Mouse (Mus musculus): Measurements from ENCODE around the gene Kir3dl1. TPM values are rescaled to one million over a fixed set of nuclear protein-coding genes. Genes with fewer than 3 reads are reported as not detected.
"Not testable (repeated sequence)": the region's sequence is repeated elsewhere in the genome, so short reads cannot be mapped to it uniquely, and the experiment has no call there.

Kir3dl1 gene
- not detected in 2 replicates for polyA plus RNA-seq (2014; fragmentation: Nextera tagmentation; extraction: Ambion mirVana)

DNA sequence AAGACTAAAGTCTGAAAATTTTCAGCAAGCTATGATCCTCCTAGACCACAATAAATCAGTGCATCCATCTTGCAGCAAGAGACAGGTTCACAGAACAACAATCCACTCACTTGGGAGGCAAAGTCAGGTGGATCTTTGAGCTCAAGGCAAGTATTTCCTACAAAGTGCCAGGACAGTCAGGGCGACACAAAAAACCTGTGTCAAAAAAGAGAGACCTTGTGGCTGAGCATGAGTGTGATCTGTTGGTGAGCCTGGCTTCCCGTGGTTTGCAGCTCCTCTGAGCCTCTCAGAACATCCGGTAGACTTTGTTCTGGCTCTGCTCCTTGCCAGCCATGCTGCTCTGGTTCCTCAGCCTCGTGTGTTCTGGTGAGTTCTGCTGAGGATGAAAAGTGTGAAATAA is at the start of gene Kir3dl1:
Gene Kir3dl1 (plus strand): TSS at position 301 of the 400 bp plus-strand sequence.
- not testable (repeated sequence) for DNase-seq (ENCODE audit: low spot score); ATAC-seq (ENCODE audit: low FRiP score); H3K27ac ChIP-seq (ENCODE audit: low read depth, low read length); H3K27me3 ChIP-seq (ENCODE audit: control insufficient read depth, insufficient read depth, low read length); H3K4me2 ChIP-seq (replicated peaks; ENCODE audit: low read depth, low read length); H3K36me3 ChIP-seq (ENCODE audit: control insufficient read depth, insufficient read depth, low read length); H3K4me3 ChIP-seq (ENCODE audit: low read depth, low read length); H3K9ac ChIP-seq (ENCODE audit: low read depth, low read length); H3K9me3 ChIP-seq (ENCODE audit: control insufficient read depth, low read length); H3K4me1 ChIP-seq (replicated peaks; ENCODE audit: control insufficient read depth, insufficient read depth, low read length)
- 84% methylated on average over 4 of the region's 4 CpGs for WGBS

DNA sequence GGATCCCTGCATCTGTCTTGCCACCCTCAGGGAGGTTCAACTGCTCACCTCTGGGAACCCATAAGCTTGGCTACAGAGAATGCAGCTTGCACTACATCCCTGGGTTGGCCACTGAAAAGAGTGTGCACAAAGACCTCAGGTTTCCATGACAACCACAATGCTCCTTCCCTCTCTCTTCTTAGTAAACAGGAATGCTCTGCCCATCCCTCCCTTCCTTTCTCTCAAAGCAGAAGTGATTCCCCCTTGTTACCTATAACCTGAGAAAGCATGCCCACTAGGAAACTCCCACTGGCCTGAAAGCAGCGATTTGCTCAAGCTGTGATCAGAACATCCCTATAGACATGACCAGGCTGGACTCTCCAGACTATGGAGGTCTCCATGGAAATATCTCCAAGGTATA is 26.2 kb downstream of the Kir3dl1 start, which contains the start of gene Kir3dl2:
Gene Kir3dl2 (minus strand): TSS at position 101 of the 400 bp plus-strand sequence.
- H3K4me3 ChIP-seq (ENCODE audit: low read depth, low read length); H3K9me3 ChIP-seq (ENCODE audit: control insufficient read depth, low read length); ATAC-seq (ENCODE audit: low FRiP score); H3K36me3 ChIP-seq (ENCODE audit: control insufficient read depth, insufficient read depth, low read length); H3K4me2 ChIP-seq (replicated peaks; ENCODE audit: low read depth, low read length); H3K27ac ChIP-seq (ENCODE audit: low read depth, low read length); H3K9ac ChIP-seq (ENCODE audit: low read depth, low read length); H3K27me3 ChIP-seq (ENCODE audit: control insufficient read depth, insufficient read depth, low read length); H3K4me1 ChIP-seq (replicated peaks; ENCODE audit: control insufficient read depth, insufficient read depth, low read length); DNase-seq (ENCODE audit: low spot score): not testable (repeated sequence)
- 74% methylated on average over 1 of the region's 1 CpGs for WGBS

DNA sequence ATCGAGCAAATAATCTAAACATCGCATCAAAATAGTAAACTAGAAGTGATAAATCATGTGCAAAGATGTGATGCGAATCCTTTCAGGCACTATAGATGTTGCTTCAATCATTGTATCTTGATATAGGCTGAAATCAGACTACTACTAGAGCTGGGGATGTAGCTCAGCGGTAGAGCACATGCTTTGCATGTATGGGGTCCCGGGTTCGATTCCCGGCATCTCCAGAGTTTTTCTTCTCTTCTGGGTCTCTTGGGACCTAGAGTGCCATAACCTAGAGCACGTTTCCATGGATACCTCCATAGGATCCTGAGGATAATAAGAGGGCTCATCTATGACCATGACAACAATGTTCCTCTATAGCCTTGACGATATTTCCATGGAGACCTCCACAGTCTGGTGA is 51.3 kb downstream of the Kir3dl1 start:
- 87% methylated on average over 9 of the region's 9 CpGs for WGBS

More for the DNA sequence above, 51.3 kb downstream of the Kir3dl1 start:
- H3K9ac ChIP-seq (ENCODE audit: low read depth, low read length); H3K4me1 ChIP-seq (replicated peaks; ENCODE audit: control insufficient read depth, insufficient read depth, low read length); H3K27ac ChIP-seq (ENCODE audit: low read depth, low read length); H3K4me2 ChIP-seq (replicated peaks; ENCODE audit: low read depth, low read length); H3K4me3 ChIP-seq (ENCODE audit: low read depth, low read length); H3K36me3 ChIP-seq (ENCODE audit: control insufficient read depth, insufficient read depth, low read length); H3K27me3 ChIP-seq (ENCODE audit: control insufficient read depth, insufficient read depth, low read length); H3K9me3 ChIP-seq (ENCODE audit: control insufficient read depth, low read length); ATAC-seq (ENCODE audit: low FRiP score); DNase-seq (ENCODE audit: low spot score): not testable (repeated sequence)

Other genes starting within 250 kb of the Kir3dl1 start
- 733 and 747 TPM in 2 replicates for gene Bex3, start 247.7 kb upstream of the Kir3dl1 start, polyA plus RNA-seq (2014; fragmentation: Nextera tagmentation; extraction: Ambion mirVana)
- gene Kir3dl2, start 26.1 kb downstream of the Kir3dl1 start, polyA plus RNA-seq (2014; fragmentation: Nextera tagmentation; extraction: Ambion mirVana): not detected in 2 replicates
- 10.5 and 10.6 TPM in 2 replicates for gene Tceal3, start 72.8 kb downstream of the Kir3dl1 start, polyA plus RNA-seq (2014; fragmentation: Nextera tagmentation; extraction: Ambion mirVana)
- 11.9 and 12.3 TPM in 2 replicates for gene Tceal1, start 190.0 kb downstream of the Kir3dl1 start, polyA plus RNA-seq (2014; fragmentation: Nextera tagmentation; extraction: Ambion mirVana)
- 635 and 657 TPM in 2 replicates for gene Morf4l2, start 225.7 kb downstream of the Kir3dl1 start, polyA plus RNA-seq (2014; fragmentation: Nextera tagmentation; extraction: Ambion mirVana)

Data from hindbrain, embryonic 11.5 days (tissue).